Mouse (Mus musculus): Measurements from ENCODE around the gene Slc6a20b.

- TF ChIP-seq FOSL1 (IDR thresholded peaks at IDR 0.05; ENCODE audit: insufficient read depth, low read length, poor library complexity, severe bottlenecking) = no peak
- TF ChIP-seq CEBPB (IDR thresholded peaks at IDR 0.05; ENCODE audit: low read depth) = no peak
- TF ChIP-seq MAX (IDR thresholded peaks at IDR 0.05) = no peak
- no peak for TF ChIP-seq CTCF (IDR thresholded peaks at IDR 0.05; ENCODE audit: control insufficient read depth, insufficient read depth, insufficient read length)
- TF ChIP-seq MYOG (IDR thresholded peaks at IDR 0.05; ENCODE audit: control insufficient read depth, extremely low read depth, insufficient read length) = no peak
- TF ChIP-seq USF1 (IDR thresholded peaks at IDR 0.05; ENCODE audit: low read depth) = no peak
- TF ChIP-seq MYOD1 (IDR thresholded peaks at IDR 0.05; ENCODE audit: control insufficient read depth, insufficient read length, low read depth) = no peak
These were observed 19.0 kb upstream of the Slc6a20b start for GRCm38 (mm10) chr9:123651369-123651768.

Data from C2C12 (cell line).